Mouse (Mus musculus): Measurements from ENCODE around the gene Olfr730. TPM values are rescaled to one million over a fixed set of nuclear protein-coding genes. Genes with fewer than 3 reads are reported as not detected.

The Olfr730 gene
- not detected in 2 replicates for polyA plus RNA-seq (2014; fragmentation: Nextera tagmentation; extraction: Ambion mirVana)

GRCm38 (mm10) chr14:50188098-50188497 is at the start of gene Olfr730:
TSS of gene Olfr730 (minus strand) at chr14:50188198.
- WGBS: 62% methylated on average over 1 of the region's 1 CpGs
- no peaks in the 10 kb centered on the region for H3K36me3 ChIP-seq (ENCODE audit: control insufficient read depth, insufficient read depth, low read length)
- no peaks in the 10 kb centered on the region for H3K9me3 ChIP-seq (ENCODE audit: control insufficient read depth, low read length)
- H3K9ac ChIP-seq (ENCODE audit: low read length): no peak within 1 kb of the TSS
- H3K27ac ChIP-seq (ENCODE audit: low read depth, low read length): no peak within 1 kb of the TSS
- H3K27me3 ChIP-seq (ENCODE audit: control insufficient read depth, insufficient read depth, low read length): no peaks in the 10 kb centered on the region
- DNase-seq (ENCODE audit: low spot score) (no peak), ATAC-seq (replicated peaks; ENCODE audit: low FRiP score) (no peak)
- no peaks in the 10 kb centered on the region for H3K4me1 ChIP-seq (replicated peaks; ENCODE audit: control insufficient read depth, insufficient read depth, low read length)
- H3K4me2 ChIP-seq (ENCODE audit: low read depth, low read length, severe bottlenecking): no peak within 1 kb of the TSS
- no peak within 1 kb of the TSS for H3K4me3 ChIP-seq (ENCODE audit: low read depth, low read length)

DNA sequence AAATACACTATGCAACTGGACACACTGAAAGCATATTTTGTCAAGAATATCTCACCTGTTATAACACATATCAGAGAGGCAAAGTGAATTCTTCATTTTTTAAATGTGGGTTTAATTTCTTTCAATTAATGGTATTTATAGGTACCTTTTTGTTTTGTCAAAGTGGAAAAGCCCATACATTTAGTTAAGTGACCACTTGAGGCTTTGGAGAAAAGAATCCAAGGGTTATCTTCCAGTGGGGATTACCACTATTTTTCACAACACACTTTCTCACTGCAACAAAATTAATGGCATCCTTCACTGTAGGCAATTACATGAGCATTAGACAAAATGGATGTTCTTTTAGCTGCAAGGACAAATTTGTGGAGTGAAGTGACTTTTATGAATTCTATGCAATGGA is 35.2 kb downstream of the Olfr730 start, which contains the start of gene Olfr729:
Gene Olfr729 (minus strand): TSS at position 101 of the 400 bp plus-strand sequence.
- H3K9me3 ChIP-seq (ENCODE audit: control insufficient read depth, low read length): no peaks in the 10 kb centered on the region
- H3K4me1 ChIP-seq (replicated peaks; ENCODE audit: control insufficient read depth, insufficient read depth, low read length): no peaks in the 10 kb centered on the region
- no peak within 1 kb of the TSS for H3K4me3 ChIP-seq (ENCODE audit: low read depth, low read length)
- no peak within 1 kb of the TSS for H3K4me2 ChIP-seq (ENCODE audit: low read depth, low read length, severe bottlenecking)
- H3K27me3 ChIP-seq (ENCODE audit: control insufficient read depth, insufficient read depth, low read length): no peaks in the 10 kb centered on the region
- DNase-seq (ENCODE audit: low spot score) (no peak), ATAC-seq (replicated peaks; ENCODE audit: low FRiP score) (no peak)
- no peak within 1 kb of the TSS for H3K27ac ChIP-seq (ENCODE audit: low read depth, low read length)
- H3K36me3 ChIP-seq (ENCODE audit: control insufficient read depth, insufficient read depth, low read length): no peaks in the 10 kb centered on the region
- H3K9ac ChIP-seq (ENCODE audit: low read length): no peak within 1 kb of the TSS

DNA sequence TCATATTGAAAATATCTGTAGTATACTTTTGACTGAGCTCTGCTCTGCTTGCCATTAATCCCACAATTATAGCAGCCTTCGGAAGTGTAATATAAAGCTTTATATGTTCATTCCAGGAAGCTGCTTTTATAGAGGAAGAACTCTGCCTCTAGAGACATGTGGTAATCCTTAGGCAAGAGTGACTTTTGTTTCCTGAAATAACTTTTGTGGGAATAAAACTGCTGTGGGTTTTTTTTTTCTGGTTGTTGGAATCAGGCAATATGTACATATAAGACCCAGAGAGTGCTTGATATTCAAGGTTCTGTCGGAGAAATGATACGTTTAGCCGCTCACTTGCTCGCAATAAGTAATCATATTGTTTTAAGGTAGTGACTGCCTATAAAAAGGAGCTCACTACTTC is 45.4 kb downstream of the Olfr730 start, which contains the start of gene Olfr728:
Gene Olfr728 (minus strand): TSS at position 101 of the 400 bp plus-strand sequence.
- Histone ChIP-seq H3K27ac (ENCODE audit: low read depth, low read length) (no peak within 1 kb of the TSS), H3K4me2 (ENCODE audit: low read depth, low read length, severe bottlenecking) (no peak within 1 kb of the TSS), H3K27me3 (ENCODE audit: control insufficient read depth, insufficient read depth, low read length) (no peaks in the 10 kb centered on the region), H3K36me3 (ENCODE audit: control insufficient read depth, insufficient read depth, low read length) (no peaks in the 10 kb centered on the region), H3K9ac (ENCODE audit: low read length) (no peak within 1 kb of the TSS), H3K9me3 (ENCODE audit: control insufficient read depth, low read length) (no peaks in the 10 kb centered on the region), H3K4me3 (ENCODE audit: low read depth, low read length) (no peak within 1 kb of the TSS), H3K4me1 (replicated peaks; ENCODE audit: control insufficient read depth, insufficient read depth, low read length) (no peaks in the 10 kb centered on the region)
- ATAC-seq (replicated peaks; ENCODE audit: low FRiP score): no peak
- 91% methylated on average over 5 of the region's 5 CpGs for WGBS
- DNase-seq (ENCODE audit: low spot score): no peak

Other genes starting within 250 kb of the Olfr730 start
- not detected in 2 replicates for gene Olfr724, start 224.9 kb downstream of the Olfr730 start, polyA plus RNA-seq (2014; fragmentation: Nextera tagmentation; extraction: Ambion mirVana)
- not detected in 2 replicates for gene Olfr725, start 147.8 kb downstream of the Olfr730 start, polyA plus RNA-seq (2014; fragmentation: Nextera tagmentation; extraction: Ambion mirVana)
- gene Olfr726, start 97.2 kb downstream of the Olfr730 start, polyA plus RNA-seq (2014; fragmentation: Nextera tagmentation; extraction: Ambion mirVana): not detected in 2 replicates
- not detected in 2 replicates for gene Olfr727, start 65.0 kb downstream of the Olfr730 start, polyA plus RNA-seq (2014; fragmentation: Nextera tagmentation; extraction: Ambion mirVana)
- not detected in 2 replicates for gene Olfr728, start 45.5 kb downstream of the Olfr730 start, polyA plus RNA-seq (2014; fragmentation: Nextera tagmentation; extraction: Ambion mirVana)
- not detected in 2 replicates for gene Olfr729, start 35.3 kb downstream of the Olfr730 start, polyA plus RNA-seq (2014; fragmentation: Nextera tagmentation; extraction: Ambion mirVana)
- gene Olfr731, start 53.7 kb upstream of the Olfr730 start, polyA plus RNA-seq (2014; fragmentation: Nextera tagmentation; extraction: Ambion mirVana): not detected in 2 replicates
- not detected in 2 replicates for gene Olfr732, start 96.0 kb upstream of the Olfr730 start, polyA plus RNA-seq (2014; fragmentation: Nextera tagmentation; extraction: Ambion mirVana)
- not detected in 2 replicates for gene Olfr733, start 113.3 kb upstream of the Olfr730 start, polyA plus RNA-seq (2014; fragmentation: Nextera tagmentation; extraction: Ambion mirVana)
- not detected in 2 replicates for gene Olfr734, start 138.6 kb upstream of the Olfr730 start, polyA plus RNA-seq (2014; fragmentation: Nextera tagmentation; extraction: Ambion mirVana)
- gene Olfr735, start 160.7 kb upstream of the Olfr730 start, polyA plus RNA-seq (2014; fragmentation: Nextera tagmentation; extraction: Ambion mirVana): not detected in 2 replicates
- not detected in 2 replicates for gene Tlr11, start 169.7 kb upstream of the Olfr730 start, polyA plus RNA-seq (2014; fragmentation: Nextera tagmentation; extraction: Ambion mirVana)
- not detected in 2 replicates for gene Olfr736, start 193.0 kb upstream of the Olfr730 start, polyA plus RNA-seq (2014; fragmentation: Nextera tagmentation; extraction: Ambion mirVana)
- not detected in 2 replicates for gene Olfr738, start 219.4 kb upstream of the Olfr730 start, polyA plus RNA-seq (2014; fragmentation: Nextera tagmentation; extraction: Ambion mirVana)
- not detected in 2 replicates for gene Olfr739, start 230.4 kb upstream of the Olfr730 start, polyA plus RNA-seq (2014; fragmentation: Nextera tagmentation; extraction: Ambion mirVana)